Mouse (Mus musculus) megakaryocyte, embryonic 14.5 days (primary cell): ENCODE measurements at regions not wholly inside any gene's neighbourhood (a gene's known extent, or its start where the extent isn't known, plus 50 kb on each side); places are given as distances from the start of the nearest gene placed in this dataset.

Experiments used
- FLI1 ChIP-seq: IDR thresholded peaks from 2 replicates; pipeline ENCODE4 v1.6.1; 2012; ENCODE audit warnings: low read length, inconsistent platforms, mixed read lengths
- GATA1 ChIP-seq: IDR thresholded peaks from 3 replicates; pipeline ENCODE4 v1.6.1; 2012; ENCODE audit warnings: mixed read lengths, low read length, inconsistent platforms, borderline replicate concordance

GRCm38 (mm10) chr9:89828156-89828555, 81.6 kb upstream of the Rasgrf1 start:
- TF ChIP-seq GATA1 (no peak), FLI1 (no peak)
